Mouse (Mus musculus) testis, postnatal 10 days (tissue): ENCODE measurements at regions not wholly inside any gene's neighbourhood (a gene's known extent, or its start where the extent isn't known, plus 50 kb on each side); places are given as distances from the start of the nearest gene placed in this dataset.
A peak's percentile ranks its signal among the peaks of the same experiment; 100 is the strongest.
"Not testable (repeated sequence)": the region's sequence is repeated elsewhere in the genome, so short reads cannot be mapped to it uniquely, and the experiment has no call there.

Source experiments
- DNase-seq: peaks from one replicate; pipeline ENCODE4 v3.0.0; 2021; ENCODE audit warnings: low spot score

DNA sequence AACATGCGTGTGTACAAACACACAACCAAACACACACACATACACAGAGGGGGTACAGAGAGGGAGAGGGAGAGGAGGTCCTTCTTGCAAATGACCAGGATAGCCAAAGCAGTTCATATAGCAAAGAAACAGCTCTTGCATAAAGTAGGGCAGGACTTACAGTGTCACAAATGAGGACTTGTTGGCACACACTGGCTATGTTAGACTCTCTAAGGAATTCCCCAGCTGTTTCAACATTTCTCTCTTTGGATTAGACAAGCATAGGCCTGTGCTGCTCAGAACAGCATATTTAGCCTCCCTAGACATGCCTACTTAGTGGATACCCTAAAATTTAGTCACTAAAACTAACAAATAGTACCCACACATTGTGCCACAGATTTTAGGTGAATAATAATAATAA, 347.1 kb upstream of the Tbl1xr1 start:
- DNase-seq = no peak

DNA sequence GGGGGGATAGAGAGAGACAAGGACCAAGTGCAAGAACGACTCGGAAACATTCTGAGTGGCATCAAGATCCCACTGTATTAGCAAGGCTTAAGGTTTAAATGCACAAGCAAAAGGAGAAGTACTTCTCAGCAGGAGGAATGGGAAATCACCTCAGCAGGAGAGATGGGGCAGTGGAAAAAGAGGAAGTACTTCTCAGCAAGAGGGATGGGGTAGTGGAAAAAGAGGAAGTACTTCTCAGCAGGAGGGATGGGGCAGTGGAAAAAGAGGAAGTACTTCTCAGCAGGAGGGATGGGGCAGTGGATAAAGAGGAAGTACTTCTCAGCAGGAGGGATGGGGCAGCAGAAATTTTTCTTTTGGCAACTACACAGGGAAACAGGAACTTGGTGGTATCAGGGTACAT, 340.8 kb upstream of the Tbl1xr1 start:
- DNase-seq = not testable (repeated sequence)

DNA sequence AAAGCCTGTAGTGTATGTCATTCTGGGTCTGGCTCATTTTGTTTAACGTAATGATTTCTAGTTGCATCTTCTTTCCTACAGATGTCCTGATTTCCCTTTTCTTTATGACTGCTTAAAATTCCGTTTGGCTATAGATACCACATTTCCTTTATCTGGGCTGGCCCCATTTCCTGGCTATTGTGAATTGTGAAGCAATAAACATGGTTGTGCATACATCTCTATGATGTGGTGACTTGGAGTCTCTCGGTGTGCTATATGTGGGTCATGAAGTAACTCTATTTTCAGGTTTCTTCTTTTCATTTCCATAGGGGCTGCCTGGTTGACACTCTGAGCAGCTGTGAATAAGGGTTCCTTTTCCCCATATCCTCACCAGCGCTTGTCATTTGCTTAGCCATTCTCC, 336.7 kb upstream of the Tbl1xr1 start:
- DNase-seq = no peak

DNA sequence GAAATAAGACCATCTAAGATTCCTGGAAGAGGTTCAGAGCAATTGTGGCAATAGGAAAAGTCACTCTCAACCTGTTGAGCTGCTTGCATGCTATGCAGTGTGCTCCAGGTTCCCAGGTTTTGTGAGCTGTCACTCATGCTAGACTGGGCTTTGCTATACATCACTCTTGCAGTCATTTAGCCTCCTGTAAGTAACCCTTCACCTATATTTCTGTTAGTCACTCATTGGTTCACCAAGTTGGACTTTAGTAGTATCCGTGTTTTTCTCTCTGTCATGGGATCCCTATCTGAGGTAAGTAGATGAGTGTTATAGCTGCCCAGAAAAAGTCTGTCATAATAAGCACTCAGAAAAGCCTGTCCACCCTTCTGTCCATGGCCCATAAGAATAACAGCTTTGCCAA, 332.3 kb upstream of the Tbl1xr1 start:
- no peak for DNase-seq

GRCm38 (mm10) chr3:21760516-21761218, 315.8 kb upstream of the Tbl1xr1 start:
- no peak for DNase-seq

DNA sequence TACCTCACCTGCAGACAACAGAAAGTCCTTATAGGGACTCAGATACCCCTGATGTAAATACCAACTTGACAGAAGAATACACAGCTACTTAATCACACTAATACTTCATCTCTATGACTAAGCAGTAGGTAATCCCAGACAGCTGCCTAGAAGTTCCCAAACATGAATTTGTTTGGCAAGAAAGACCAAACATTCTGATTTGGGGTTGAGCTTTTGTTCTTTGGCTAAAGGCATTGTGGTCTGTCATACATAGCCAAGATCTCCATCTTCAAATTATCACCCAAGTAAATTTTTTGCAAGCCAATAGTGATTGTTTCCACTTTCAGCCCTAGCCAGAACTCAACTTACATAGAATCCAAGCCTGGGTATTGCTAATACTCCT, 315.2 kb upstream of the Tbl1xr1 start:
- DNase-seq = no peak

DNA sequence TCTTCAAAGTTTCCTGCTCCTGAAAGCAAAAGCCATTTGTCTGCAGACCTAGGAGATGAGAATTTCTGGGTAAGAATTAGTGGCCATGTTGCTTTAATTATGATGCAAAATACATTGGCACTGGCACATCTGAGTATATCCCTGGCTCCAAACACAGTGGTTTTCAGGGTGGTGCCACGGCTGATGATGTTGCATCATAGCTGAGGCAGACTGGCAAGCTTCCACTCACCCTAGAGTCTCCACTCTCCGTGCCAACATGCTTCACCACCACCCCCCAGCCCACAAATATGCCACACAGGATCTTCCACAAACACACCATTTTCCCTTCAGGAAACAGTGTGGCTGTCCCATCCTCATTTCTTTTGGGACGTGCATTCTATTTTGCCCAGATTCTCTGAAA, 314.5 kb upstream of the Tbl1xr1 start:
- DNase-seq = no peak

DNA sequence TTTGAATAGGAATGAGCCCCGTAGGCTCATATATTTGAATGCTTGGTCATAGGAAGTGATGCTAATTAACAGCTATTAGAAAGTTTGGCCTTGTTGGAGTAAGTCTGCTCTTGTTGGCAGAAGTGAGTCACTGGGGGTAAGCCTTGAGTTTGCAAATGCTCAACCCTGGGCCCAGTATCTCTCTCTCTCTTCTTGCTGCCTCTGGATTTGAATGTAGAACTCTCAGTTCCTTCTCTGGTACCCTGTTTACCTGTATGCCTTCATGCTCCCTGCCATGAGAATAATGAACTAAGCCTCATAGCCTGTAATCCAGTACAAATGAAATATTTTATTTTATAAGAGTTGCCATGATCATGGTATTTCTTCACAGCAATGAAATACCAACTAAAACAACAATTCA, 308.4 kb upstream of the Tbl1xr1 start:
- no peak for DNase-seq

DNA sequence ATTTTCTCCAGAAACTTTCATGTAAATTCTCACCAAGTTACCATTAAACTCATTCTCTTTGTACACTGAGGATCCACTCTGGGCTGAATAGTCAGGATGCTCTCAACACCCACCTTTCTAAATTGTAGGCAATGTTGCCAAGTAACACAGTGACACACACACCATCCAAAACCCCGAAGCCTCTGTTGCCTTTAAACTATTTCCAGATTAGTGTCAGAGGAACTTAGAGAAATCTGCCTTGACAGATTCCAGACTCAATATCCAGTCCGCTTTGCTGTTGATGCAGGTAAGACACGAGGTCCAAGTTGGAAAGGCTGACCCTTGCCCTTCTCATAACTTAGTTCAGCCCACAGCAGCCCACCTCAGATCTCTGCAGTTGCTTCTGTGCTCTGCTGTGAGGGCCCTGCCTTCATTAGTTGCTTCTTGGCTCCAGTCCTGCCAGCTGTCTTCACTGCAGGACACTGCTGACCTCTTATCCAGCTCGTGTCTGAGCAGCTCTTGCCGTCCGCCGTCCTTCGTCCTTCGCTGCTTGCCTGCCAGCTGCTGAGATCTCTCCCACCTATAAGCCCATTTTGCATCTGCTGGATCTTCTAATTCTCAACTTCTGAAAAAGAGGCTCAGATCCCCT, 306.4 kb upstream of the Tbl1xr1 start:
- DNase-seq = no peak

DNA sequence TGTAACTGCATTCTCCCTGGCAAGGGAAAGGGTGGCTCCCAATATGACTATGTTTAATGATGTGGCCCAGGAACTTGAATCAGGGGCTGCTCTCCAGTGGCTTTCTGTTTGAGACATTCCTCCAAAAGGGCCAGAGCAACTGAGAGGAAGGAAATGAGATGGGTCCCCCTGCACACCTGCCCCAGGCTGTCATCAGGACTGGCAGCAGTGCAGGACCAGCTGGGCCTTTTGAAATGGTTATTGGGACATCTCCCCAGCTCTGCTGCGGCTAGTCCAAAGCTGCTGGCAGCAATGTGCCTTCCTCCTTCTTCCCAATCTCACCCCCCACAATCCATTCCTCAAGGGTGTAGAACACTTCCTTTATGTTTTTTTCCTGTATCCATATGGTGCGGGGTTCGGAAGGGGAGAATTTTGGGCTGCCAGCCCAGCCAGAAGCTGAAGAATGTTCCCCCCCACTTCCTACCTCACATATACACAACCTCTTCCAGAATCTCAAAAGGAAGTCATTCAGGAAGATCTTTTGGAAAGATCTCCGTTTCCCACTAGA, 304.6 kb upstream of the Tbl1xr1 start:
- DNase-seq = no peak

DNA sequence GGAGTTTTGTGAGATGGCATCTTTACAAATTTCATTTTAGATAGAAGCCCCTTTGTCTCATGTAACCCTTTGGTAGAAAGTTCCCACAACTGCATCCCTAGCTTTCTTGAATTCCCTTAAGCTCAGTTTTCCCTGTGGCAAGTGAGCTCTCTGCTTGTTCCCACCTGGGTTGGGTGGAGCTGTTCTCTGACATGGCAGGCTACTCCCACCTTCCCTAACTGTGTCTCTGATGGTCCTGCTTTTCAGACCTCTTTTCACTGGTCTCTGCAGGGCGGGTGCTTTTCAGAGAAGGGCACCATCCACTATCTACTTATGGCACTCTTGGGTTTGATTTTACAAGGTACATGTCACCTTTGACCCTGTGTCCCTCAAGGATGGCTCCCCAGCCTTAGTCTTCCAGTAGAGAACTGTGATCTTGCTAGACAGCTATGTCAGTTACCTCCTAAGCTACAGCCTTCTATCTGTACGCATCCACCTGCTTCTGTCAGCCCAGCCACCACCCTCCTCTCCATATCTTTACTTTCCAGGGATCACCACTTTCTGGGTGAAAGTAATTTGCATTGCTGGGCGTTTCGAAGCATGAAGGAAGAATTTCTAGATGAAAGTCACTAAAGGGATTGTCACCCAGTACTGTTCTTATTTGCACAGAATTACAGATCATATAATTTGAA, 302.1 kb upstream of the Tbl1xr1 start:
- no peak for DNase-seq

DNA sequence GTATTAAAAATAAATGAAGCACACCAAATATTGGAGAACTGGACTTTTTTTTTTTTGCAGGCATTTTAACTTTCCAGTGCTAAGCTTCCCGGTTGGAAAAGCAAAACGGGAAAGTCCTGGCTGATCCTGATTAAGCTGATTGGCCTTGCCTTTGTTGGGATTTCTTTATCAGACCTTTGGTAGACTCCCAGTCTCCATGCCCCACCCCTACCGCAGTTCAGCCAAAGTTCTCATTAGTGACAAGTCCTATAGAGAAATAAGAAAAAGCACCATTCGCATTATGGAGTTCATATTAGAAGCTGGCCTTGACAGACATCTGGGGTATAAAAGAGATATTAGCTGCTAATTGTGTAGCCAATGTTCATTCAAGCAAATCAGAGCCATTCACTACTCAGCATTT, 297.7 kb upstream of the Tbl1xr1 start:
- DNase-seq = no peak

GRCm38 (mm10) chr3:21791983-21792631, 284.3 kb upstream of the Tbl1xr1 start:
- no peak for DNase-seq

- DNase-seq = no peak
These were observed 278.3 kb upstream of the Tbl1xr1 start for GRCm38 (mm10) chr3:21798139-21798538.

DNA sequence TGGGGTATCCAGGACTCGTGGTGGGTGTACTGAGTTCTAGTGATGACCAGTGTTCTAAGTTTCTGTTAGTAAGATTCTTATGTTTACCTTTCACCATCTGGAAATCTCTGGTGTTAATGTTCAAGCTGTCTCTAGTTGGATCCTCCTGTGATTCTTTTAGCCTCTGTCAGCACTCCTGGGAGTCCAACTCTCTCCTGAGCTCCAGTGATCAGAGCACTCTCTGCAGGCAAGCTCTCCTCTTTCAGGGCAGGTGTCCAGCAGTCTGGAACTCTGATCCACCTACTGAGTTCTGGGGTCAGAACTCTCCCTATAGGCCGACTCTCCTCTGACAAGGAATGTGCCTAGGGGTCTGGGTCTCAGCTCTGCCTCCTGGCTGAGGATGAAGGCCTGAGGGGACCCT, 272.6 kb upstream of the Tbl1xr1 start:
- not testable (repeated sequence) for DNase-seq

- no peak for DNase-seq
These were observed 269.8 kb upstream of the Tbl1xr1 start for GRCm38 (mm10) chr3:21806494-21807157.

- DNase-seq = no peak
These were observed 267.9 kb upstream of the Tbl1xr1 start for GRCm38 (mm10) chr3:21808539-21808938.

DNA sequence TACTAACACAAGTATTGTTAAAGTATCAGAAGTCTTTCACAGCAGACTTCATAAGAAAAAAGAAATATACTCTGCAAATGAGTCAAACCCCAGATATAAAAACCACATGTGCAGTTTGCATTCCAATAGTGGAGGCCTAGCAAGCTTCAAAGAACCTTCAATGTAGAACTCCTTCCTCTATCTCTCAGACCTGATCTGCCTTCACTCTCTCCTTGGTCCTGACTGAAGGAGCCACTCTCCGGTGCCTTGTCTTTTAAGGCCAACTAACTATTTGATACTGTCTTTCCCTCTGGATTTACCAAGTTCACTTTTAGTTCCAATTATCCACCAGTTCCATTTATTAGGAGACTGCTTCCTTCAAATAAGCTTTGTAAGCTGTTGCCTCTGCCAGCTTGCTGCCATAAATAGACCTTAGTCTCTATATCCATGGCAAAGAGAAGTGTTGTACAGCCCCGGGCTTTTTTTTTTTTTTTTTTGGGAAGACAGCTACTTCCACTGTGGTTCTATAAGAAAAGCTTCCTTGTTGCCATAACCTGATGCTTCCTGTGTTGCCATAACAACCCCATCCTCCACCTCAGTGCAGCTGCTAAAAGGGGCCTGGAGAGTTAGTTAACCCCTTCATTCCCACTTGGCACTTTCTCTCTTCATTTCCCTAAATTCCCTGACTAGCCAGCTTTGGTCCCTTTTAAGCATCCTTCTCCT, 266.5 kb upstream of the Tbl1xr1 start:
- no peak for DNase-seq

DNA sequence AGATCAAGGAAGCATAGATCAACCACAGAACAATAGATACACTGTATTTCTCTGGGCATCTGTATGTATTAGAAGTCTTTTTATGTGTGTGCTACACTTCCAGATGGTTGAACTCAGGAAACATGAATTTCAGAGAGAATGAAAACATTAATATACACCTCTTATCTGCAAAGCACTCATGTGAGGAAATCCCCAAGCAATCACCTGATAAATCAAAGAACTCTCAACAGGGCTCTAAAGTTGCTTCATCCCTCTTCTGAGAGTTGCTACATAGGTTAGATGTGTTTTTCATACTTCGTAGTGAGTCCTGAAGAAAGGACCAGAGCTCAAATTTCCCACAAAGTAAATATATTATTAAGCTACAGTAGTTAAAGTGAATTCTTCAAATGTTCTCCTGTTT, 263.1 kb upstream of the Tbl1xr1 start:
- no peak for DNase-seq

DNA sequence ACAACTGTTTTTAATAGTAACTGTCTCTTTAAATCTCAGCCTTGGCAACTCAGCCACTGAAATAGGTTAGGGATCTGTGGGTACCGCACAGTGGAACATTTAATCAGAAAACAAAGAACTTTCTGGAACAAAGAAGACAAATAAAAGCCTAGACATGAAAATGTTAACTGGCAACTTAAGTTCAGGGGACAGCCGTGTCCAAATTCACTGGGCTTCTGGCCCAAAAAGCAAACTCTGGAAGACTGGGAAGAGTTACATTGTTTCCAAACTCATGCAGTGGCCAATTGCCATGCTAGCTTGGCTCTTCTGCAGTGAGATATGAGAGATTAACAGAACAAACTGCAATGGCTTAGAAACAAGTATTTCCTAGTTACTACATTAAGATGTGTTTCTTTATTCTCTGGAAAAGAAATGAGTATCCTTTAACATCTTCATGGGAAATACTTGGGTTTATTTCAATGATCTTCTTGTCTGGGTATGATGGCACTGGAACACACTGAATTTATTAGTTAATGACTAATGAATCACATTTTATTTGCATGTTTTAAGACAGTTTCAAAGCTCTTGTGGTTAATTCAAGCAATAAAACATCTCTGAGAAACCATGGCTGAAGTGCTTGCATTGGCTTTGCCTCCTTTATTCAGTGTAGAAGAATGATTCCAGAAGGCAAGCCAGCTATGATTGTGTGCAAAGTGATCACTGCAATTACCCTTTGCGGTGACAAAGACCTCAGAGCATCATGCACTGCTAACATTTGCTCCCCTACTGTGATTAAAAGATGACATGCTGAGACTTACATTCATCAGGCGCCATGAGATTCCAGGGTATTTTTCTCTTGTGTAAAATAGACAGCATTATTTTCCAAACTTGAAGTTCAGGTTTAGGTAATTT, 259.2 kb upstream of the Tbl1xr1 start:
- DNase-seq = peak; percentile 61

- no peak for DNase-seq
These were observed 257.4 kb upstream of the Tbl1xr1 start for GRCm38 (mm10) chr3:21819030-21819429.
